Mouse (Mus musculus) erythroblast, embryonic 14.5 days (primary cell): ENCODE results near the gene Zyg11b. TPM values are rescaled to one million over a fixed set of nuclear protein-coding genes. Genes with fewer than 3 reads are reported as not detected.
A peak's percentile ranks its signal among the peaks of the same experiment; 100 is the strongest.

ENCODE experiments used
- H3K27me3 ChIP-seq: 2 replicates; pipeline ENCODE4 v1.6.1; 2012; ENCODE audit warnings: inconsistent platforms; ENCODE audit not compliant: control insufficient read depth
- H3K36me3 ChIP-seq: 2 replicates; pipeline ENCODE4 v1.6.1; 2012; ENCODE audit warnings: mild to moderate bottlenecking, inconsistent platforms; ENCODE audit not compliant: control insufficient read depth
- H3K4me1 ChIP-seq: 2 replicates; pipeline ENCODE4 v1.6.1; 2012; ENCODE audit warnings: inconsistent platforms; ENCODE audit not compliant: control insufficient read depth
- H3K4me3 ChIP-seq: replicated peaks from 2 replicates; pipeline ENCODE3; 2012; ENCODE audit warnings: moderate library complexity, mild to moderate bottlenecking, inconsistent platforms
- H3K9me3 ChIP-seq: 2 replicates; pipeline ENCODE4 v1.6.1; 2012; ENCODE audit warnings: low read length, inconsistent platforms, mixed read lengths; ENCODE audit not compliant: control insufficient read depth
- GATA1 ChIP-seq: IDR thresholded peaks from 2 replicates; pipeline ENCODE4 v1.6.1; 2012; ENCODE audit warnings: low read length, inconsistent platforms, mixed read lengths
- TAL1 ChIP-seq: IDR thresholded peaks from 3 replicates; pipeline ENCODE4 v1.6.1; 2012; ENCODE audit warnings: low read length, inconsistent platforms, mixed read lengths
- polyA plus RNA-seq: library from polyadenylated mRNA; stranded (reverse); fragments of >175 nt; gene quantifications from 2 replicates; pipeline ENCODE4 v1.2.3, GENCODE M21; 2012

Gene Zyg11b
- polyA plus RNA-seq, 1 experiment, result 0.02 TPM

GRCm38 (mm10) chr4:108219019-108219418 lies 81.9 kb downstream of the Zyg11b start:
- Histone ChIP-seq H3K36me3 (no peaks in the 10 kb centered on the region), H3K4me3 (no peak overlapping the region), H3K27me3 (peaks cover 65% of the 10 kb centered on the region), H3K4me1 (peaks cover 5% of the 10 kb centered on the region), H3K9me3 (peaks cover 2% of the 10 kb centered on the region; the same call in 1 of the 2 replicates)
- TF ChIP-seq TAL1 (no peak), GATA1 (no peak)

GRCm38 (mm10) chr4:108217332-108218179 lies 83.3 kb downstream of the Zyg11b start, which contains the start of gene Zyg11a:
TSS of gene Zyg11a (minus strand) at chr4:108218048.
- Histone ChIP-seq H3K27me3 (peaks cover 66% of the 10 kb centered on the region), H3K36me3 (no peaks in the 10 kb centered on the region), H3K9me3 (peaks cover 2% of the 10 kb centered on the region; the same call in 1 of the 2 replicates), H3K4me3 (peak within 1 kb of the TSS; percentile 45), H3K4me1 (peaks cover 5% of the 10 kb centered on the region)
- TF ChIP-seq TAL1 (no peak), GATA1 (no peak)

GRCm38 (mm10) chr4:108213023-108213422 lies 87.9 kb downstream of the Zyg11b start:
- Histone ChIP-seq H3K36me3 (no peaks in the 10 kb centered on the region), H3K4me1 (peaks cover 5% of the 10 kb centered on the region), H3K9me3 (peaks cover 2% of the 10 kb centered on the region; the same call in 1 of the 2 replicates), H3K4me3 (no peak overlapping the region), H3K27me3 (peaks cover 37% of the 10 kb centered on the region)
- TF ChIP-seq GATA1, result no peak
- no peak for TF ChIP-seq TAL1

- Histone ChIP-seq H3K27me3 (no peaks in the 10 kb centered on the region), H3K9me3 (no peaks in the 10 kb centered on the region), H3K36me3 (no peaks in the 10 kb centered on the region), H3K4me1 (no peaks in the 10 kb centered on the region), H3K4me3 (no peak overlapping the region)
- TF ChIP-seq TAL1, result no peak
- no peak for TF ChIP-seq GATA1
These were observed 96.3 kb downstream of the Zyg11b start for GRCm38 (mm10) chr4:108204629-108205028.

- Histone ChIP-seq H3K4me1 (no peaks in the 10 kb centered on the region), H3K9me3 (no peaks in the 10 kb centered on the region), H3K27me3 (no peaks in the 10 kb centered on the region), H3K36me3 (no peaks in the 10 kb centered on the region), H3K4me3 (no peak overlapping the region)
- no peak for TF ChIP-seq GATA1
- no peak for TF ChIP-seq TAL1
These were observed 101.7 kb downstream of the Zyg11b start for GRCm38 (mm10) chr4:108199236-108199635.

- Histone ChIP-seq H3K4me1 (no peaks in the 10 kb centered on the region), H3K27me3 (no peaks in the 10 kb centered on the region), H3K4me3 (no peak overlapping the region), H3K36me3 (no peaks in the 10 kb centered on the region), H3K9me3 (no peaks in the 10 kb centered on the region)
- TF ChIP-seq GATA1 (no peak), TAL1 (no peak)
These were observed 104.5 kb downstream of the Zyg11b start for GRCm38 (mm10) chr4:108196277-108196855.

GRCm38 (mm10) chr4:108192821-108193323 lies 108.0 kb downstream of the Zyg11b start:
- no peaks in the 10 kb centered on the region for H3K4me1 ChIP-seq
- no peaks in the 10 kb centered on the region for H3K9me3 ChIP-seq
- H3K27me3 ChIP-seq, result no peaks in the 10 kb centered on the region
- no peaks in the 10 kb centered on the region for H3K36me3 ChIP-seq
- TF ChIP-seq GATA1, result no peak
- TF ChIP-seq TAL1, result no peak
- H3K4me3 ChIP-seq, result no peak overlapping the region

GRCm38 (mm10) chr4:108182278-108182677 lies 118.6 kb downstream of the Zyg11b start:
- H3K9me3 ChIP-seq, result no peaks in the 10 kb centered on the region
- H3K36me3 ChIP-seq, result no peaks in the 10 kb centered on the region; the same call in 1 of the 2 replicates
- H3K4me1 ChIP-seq, result no peaks in the 10 kb centered on the region
- no peak overlapping the region for H3K4me3 ChIP-seq
- no peaks in the 10 kb centered on the region for H3K27me3 ChIP-seq
- TF ChIP-seq TAL1, result no peak
- TF ChIP-seq GATA1, result no peak

Other genes with a start within 250 kb of the Zyg11b start
- 0.22 and 0.23 TPM in 2 replicates for gene Podn, start 204.7 kb downstream of the Zyg11b start, polyA plus RNA-seq
- gene Scp2, start 156.1 kb downstream of the Zyg11b start, polyA plus RNA-seq, result 3.0 and 3.9 TPM in 2 replicates
- gene Echdc2, start 135.7 kb downstream of the Zyg11b start, polyA plus RNA-seq, result 0.08 and 0.18 TPM in 2 replicates
- not detected in 2 replicates for gene Zyg11a, start 83.0 kb downstream of the Zyg11b start, polyA plus RNA-seq
- gene Coa7, start 27.0 kb upstream of the Zyg11b start, polyA plus RNA-seq, result 0.04 and 0.14 TPM in 2 replicates
- not detected in 2 replicates for gene Shisal2a, start 82.3 kb upstream of the Zyg11b start, polyA plus RNA-seq
- gene Gpx7, start 105.9 kb upstream of the Zyg11b start, polyA plus RNA-seq, result not detected in 2 replicates
- 1.1 and 1.2 TPM in 2 replicates for gene Tut4, start 158.3 kb upstream of the Zyg11b start, polyA plus RNA-seq